Mouse (Mus musculus) granulocyte monocyte progenitor cell, adult 5-6 weeks (primary cell): ENCODE measurements around the gene Fam19a3. TPM values are rescaled to one million over a fixed set of nuclear protein-coding genes. Genes with fewer than 3 reads are reported as not detected.
A peak's percentile ranks its signal among the peaks of the same experiment; 100 is the strongest.
"Not testable (repeated sequence)": the region's sequence is repeated elsewhere in the genome, so short reads cannot be mapped to it uniquely, and the experiment has no call there.

ENCODE experiments used
- ATAC-seq: replicated peaks from 2 replicates; pipeline ENCODE4 v1.8.0; 2016; ENCODE audit warnings: mild to moderate bottlenecking, moderate TSS enrichment, inconsistent platforms; ENCODE audit not compliant: poor library complexity, severe bottlenecking
- total RNA-seq, 2 experiments: library from RNA; stranded (forward) in 1 of 2; stranded (reverse) in 1 of 2; fragments of 200-712, 200-1000 nt in 1 of 2; fragments of >200 nt in 1 of 2; fragmentation: Nextera tagmentation in 1 of 2; gene quantifications; 2 replicates each; pipeline ENCODE4 v1.2.3; 2014 to 2017

The Fam19a3 gene
- total RNA-seq (2014; fragmentation: Nextera tagmentation) (not detected in 2 replicates), total RNA-seq (2017) (not detected in 2 replicates)

GRCm38 (mm10) chr3:104781471-104781903 is at the start of gene Fam19a3:
Gene Fam19a3, minus strand, starts transcription at chr3:104781840.
- ATAC-seq: peak; percentile 32

- no peak for ATAC-seq
Observed at GRCm38 (mm10) chr3:104822413-104822812, 40.8 kb upstream of the Fam19a3 start.

- ATAC-seq: no peak
Observed at GRCm38 (mm10) chr3:104820426-104820825, 38.8 kb upstream of the Fam19a3 start.

GRCm38 (mm10) chr3:104818749-104819134 is 37.1 kb upstream of the Fam19a3 start:
- ATAC-seq: no peak

- ATAC-seq: peak; percentile 76
Observed at GRCm38 (mm10) chr3:104817991-104818748, 36.5 kb upstream of the Fam19a3 start, which contains the start of gene Mov10. Gene Mov10, minus strand, starts transcription at chr3:104818563.

- ATAC-seq: peak; percentile 39
Observed at GRCm38 (mm10) chr3:104817481-104817990, 35.9 kb upstream of the Fam19a3 start.

- no peak for ATAC-seq
Observed at GRCm38 (mm10) chr3:104816130-104816529, 34.5 kb upstream of the Fam19a3 start.

- no peak for ATAC-seq
Observed at GRCm38 (mm10) chr3:104815346-104815745, 33.7 kb upstream of the Fam19a3 start.

GRCm38 (mm10) chr3:104814746-104815145 is 33.1 kb upstream of the Fam19a3 start:
- no peak for ATAC-seq

GRCm38 (mm10) chr3:104813227-104813626 is 31.6 kb upstream of the Fam19a3 start:
- ATAC-seq: not testable (repeated sequence)

GRCm38 (mm10) chr3:104812254-104812653 is 30.6 kb upstream of the Fam19a3 start:
- peak; percentile 58 for ATAC-seq

GRCm38 (mm10) chr3:104811752-104812151 is 30.1 kb upstream of the Fam19a3 start:
- ATAC-seq: no peak

- no peak for ATAC-seq
Observed at GRCm38 (mm10) chr3:104805539-104805938, 23.9 kb upstream of the Fam19a3 start.

GRCm38 (mm10) chr3:104804312-104804711 is 22.7 kb upstream of the Fam19a3 start:
- no peak for ATAC-seq

GRCm38 (mm10) chr3:104801481-104801880 is 19.8 kb upstream of the Fam19a3 start:
- no peak for ATAC-seq

GRCm38 (mm10) chr3:104800681-104801080 is 19.0 kb upstream of the Fam19a3 start:
- ATAC-seq: no peak

- no peak for ATAC-seq
Observed at GRCm38 (mm10) chr3:104796430-104797082, 14.9 kb upstream of the Fam19a3 start.

- ATAC-seq: no peak
Observed at GRCm38 (mm10) chr3:104795661-104796340, 14.2 kb upstream of the Fam19a3 start.

- ATAC-seq: no peak
Observed at GRCm38 (mm10) chr3:104794953-104795470, 13.4 kb upstream of the Fam19a3 start.
